Mouse (Mus musculus) E14TG2a.4 (cell line): ENCODE measurements around the gene Nmur2.

Source experiments
- H3K27me3 ChIP-seq: 2 replicates; pipeline ENCODE4 v1.6.1; 2014; ENCODE audit warnings: low read length, control low read depth; ENCODE audit not compliant: insufficient read depth
- H3K36me3 ChIP-seq: 2 replicates; pipeline ENCODE4 v1.6.1; 2014; ENCODE audit warnings: low read length, control low read depth; ENCODE audit not compliant: insufficient read depth
- H3K4me1 ChIP-seq: replicated peaks from 2 replicates; pipeline ENCODE4 v1.6.1; 2014; ENCODE audit warnings: low read depth, low read length, control low read depth
- H3K4me3 ChIP-seq: replicated peaks from 2 replicates; pipeline ENCODE4 v1.5.1; 2014; ENCODE audit warnings: mild to moderate bottlenecking, low read length
- H3K9me3 ChIP-seq: 2 replicates; pipeline ENCODE4 v1.6.1; 2014; ENCODE audit warnings: low read length, control low read depth
- CTCF ChIP-seq: conservative IDR thresholded peaks from 2 replicates; pipeline ENCODE4 v1.5.1; 2014; ENCODE audit warnings: low read length
- NANOG ChIP-seq: IDR thresholded peaks from 2 replicates; pipeline ENCODE4 v1.6.1; 2014; ENCODE audit warnings: borderline replicate concordance, low read length, mixed read lengths
- POU5F1 ChIP-seq: IDR thresholded peaks from 2 replicates; pipeline ENCODE4 v1.6.1; 2014; ENCODE audit warnings: low read length, borderline replicate concordance

The Nmur2 gene

DNA sequence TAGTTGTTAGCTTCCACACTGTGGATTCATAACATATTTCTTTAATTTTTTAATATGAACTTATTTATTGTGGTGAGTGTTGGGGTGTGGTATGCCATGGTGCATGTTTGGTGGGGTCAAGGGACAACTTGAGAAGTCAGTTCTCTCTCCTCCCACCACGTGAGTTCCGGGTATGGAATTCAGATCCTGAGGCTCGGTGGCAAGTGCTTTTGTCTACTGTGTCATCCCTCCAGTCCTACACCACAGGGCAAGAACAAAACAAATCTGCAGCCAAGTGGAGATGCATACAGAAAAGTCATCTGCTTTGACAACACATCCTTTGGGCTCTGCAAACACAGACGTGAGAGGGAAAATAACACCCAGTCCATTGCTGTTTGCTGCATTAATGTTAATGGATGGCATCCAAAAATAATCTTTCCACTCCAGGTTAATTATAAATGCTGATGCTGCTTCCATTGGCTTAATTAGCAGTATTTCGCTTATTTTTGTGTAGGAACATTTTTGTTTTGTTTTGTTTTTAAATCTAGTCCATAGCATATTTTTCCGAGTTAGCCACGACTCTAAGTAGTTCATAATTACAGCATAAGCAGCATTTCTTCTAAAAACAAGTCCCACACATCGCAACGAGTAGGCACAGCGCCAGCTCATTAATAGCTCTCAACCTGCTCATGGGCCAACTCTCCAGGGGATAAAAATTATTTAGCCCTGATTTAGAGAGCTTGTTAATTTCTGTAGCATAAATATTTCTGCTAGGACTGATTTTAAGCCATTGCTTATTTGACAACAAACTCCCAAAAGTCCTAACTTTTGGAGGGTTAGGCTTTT, 14.9 kb downstream of the Nmur2 start:
- Histone ChIP-seq H3K36me3 (no peaks in the 10 kb centered on the region), H3K4me1 (no peaks in the 10 kb centered on the region), H3K9me3 (no peaks in the 10 kb centered on the region), H3K4me3 (no peak overlapping the region), H3K27me3 (no peaks in the 10 kb centered on the region)
- TF ChIP-seq POU5F1 = no peak
- no peak for TF ChIP-seq NANOG
- TF ChIP-seq CTCF = no peak

DNA sequence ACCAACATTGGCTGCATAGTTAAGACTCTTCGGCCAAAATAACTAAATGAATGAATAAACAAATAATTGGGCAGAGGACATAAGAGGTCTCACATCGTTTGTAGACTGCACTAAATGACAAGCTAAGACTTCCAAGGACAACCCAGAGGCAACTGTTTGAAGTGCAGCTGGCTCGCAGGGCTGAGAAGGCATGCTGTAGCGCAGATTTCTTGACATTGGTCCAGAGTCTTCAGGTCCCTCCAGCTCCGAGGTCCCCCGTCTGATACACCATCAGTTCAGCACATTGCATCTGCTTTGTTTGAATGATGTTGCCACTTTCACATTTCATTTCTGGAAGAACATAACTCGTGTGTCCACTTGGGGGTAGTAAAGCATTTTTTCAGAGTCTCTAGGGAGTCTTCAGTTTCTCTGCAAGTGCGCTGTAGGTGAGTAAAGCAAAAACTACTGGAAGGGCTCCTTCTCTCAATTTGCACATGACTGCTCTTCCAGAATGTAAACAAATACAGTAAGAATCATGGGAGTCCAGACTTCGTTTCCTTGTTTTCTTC, 27.2 kb downstream of the Nmur2 start:
- Histone ChIP-seq H3K27me3 (no peaks in the 10 kb centered on the region; the same call in 1 of the 2 replicates), H3K4me3 (no peak overlapping the region), H3K9me3 (no peaks in the 10 kb centered on the region), H3K36me3 (no peaks in the 10 kb centered on the region), H3K4me1 (no peaks in the 10 kb centered on the region)
- no peak for TF ChIP-seq CTCF
- no peak for TF ChIP-seq POU5F1
- TF ChIP-seq NANOG = no peak

DNA sequence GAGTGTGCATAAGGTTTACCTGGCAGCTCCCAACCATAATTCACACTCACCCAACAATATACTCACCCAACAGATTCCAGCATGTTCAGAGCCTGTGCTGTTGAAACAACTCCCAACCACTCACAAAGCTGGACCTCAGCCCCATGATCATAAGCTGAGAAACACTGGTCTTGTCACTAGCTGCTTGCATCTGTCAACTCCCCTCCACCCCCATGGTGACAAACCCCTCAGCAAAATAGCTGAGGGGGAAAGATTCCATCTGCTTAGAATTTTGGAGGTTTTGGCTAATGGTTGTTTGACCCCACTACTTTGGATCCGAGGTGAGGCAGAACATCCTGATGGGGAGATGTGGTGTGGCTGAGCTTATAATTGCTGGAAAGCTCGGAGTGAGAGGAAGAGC, 28.4 kb downstream of the Nmur2 start:
- Histone ChIP-seq H3K27me3 (no peaks in the 10 kb centered on the region; the same call in 1 of the 2 replicates), H3K4me1 (no peaks in the 10 kb centered on the region), H3K36me3 (no peaks in the 10 kb centered on the region), H3K4me3 (no peak overlapping the region), H3K9me3 (no peaks in the 10 kb centered on the region)
- TF ChIP-seq NANOG = no peak
- no peak for TF ChIP-seq POU5F1
- TF ChIP-seq CTCF = no peak

DNA sequence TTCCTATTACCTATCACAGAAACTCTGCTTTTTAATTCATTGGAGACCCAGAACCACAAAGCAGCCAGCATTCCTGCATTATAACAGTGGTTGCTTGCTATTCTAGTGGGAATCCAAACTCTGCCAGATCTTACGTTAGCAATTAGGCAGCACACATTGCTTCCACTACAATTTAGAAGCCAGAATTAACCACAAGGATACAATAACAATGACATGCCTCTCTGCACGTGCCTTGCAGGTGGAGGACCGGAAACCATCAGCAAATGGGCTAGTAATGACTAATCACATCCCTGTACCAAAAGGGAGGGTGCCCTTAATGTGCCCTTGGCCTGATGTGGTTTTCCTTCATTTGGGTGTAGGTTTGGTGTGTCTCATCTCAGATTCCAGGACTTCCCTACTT, 32.5 kb downstream of the Nmur2 start:
- H3K4me1 ChIP-seq = no peaks in the 10 kb centered on the region

GRCm38 (mm10) chr11:55992799-55993198, 48.0 kb downstream of the Nmur2 start:
- peaks cover 12% of the 10 kb centered on the region for H3K4me1 ChIP-seq
- no peaks in the 10 kb centered on the region for H3K36me3 ChIP-seq
- no peaks in the 10 kb centered on the region for H3K9me3 ChIP-seq
- no peak overlapping the region for H3K4me3 ChIP-seq
- TF ChIP-seq CTCF = peak; percentile 37
- TF ChIP-seq NANOG = no peak
- TF ChIP-seq POU5F1 = no peak
- H3K27me3 ChIP-seq = no peaks in the 10 kb centered on the region; the same call in 1 of the 2 replicates

More for the DNA sequence above, 32.5 kb downstream of the Nmur2 start:
- Histone ChIP-seq H3K4me3 (no peak overlapping the region), H3K27me3 (no peaks in the 10 kb centered on the region; the same call in 1 of the 2 replicates), H3K36me3 (no peaks in the 10 kb centered on the region), H3K9me3 (no peaks in the 10 kb centered on the region)
- TF ChIP-seq POU5F1 (no peak), NANOG (no peak), CTCF (no peak)

- TF ChIP-seq POU5F1 = no peak
- TF ChIP-seq NANOG = no peak
- TF ChIP-seq CTCF = no peak
- no peaks in the 10 kb centered on the region for H3K36me3 ChIP-seq
- no peak overlapping the region for H3K4me3 ChIP-seq
- no peaks in the 10 kb centered on the region for H3K9me3 ChIP-seq
- H3K4me1 ChIP-seq = peaks cover 12% of the 10 kb centered on the region
- H3K27me3 ChIP-seq = no peaks in the 10 kb centered on the region; the same call in 1 of the 2 replicates
Measured at GRCm38 (mm10) chr11:55992148-55992547, 48.7 kb downstream of the Nmur2 start.

- H3K4me3 ChIP-seq = no peak overlapping the region
Measured at GRCm38 (mm10) chr11:55991505-55992066, 49.2 kb downstream of the Nmur2 start.

GRCm38 (mm10) chr11:55984643-55985042, 56.2 kb downstream of the Nmur2 start:
- Histone ChIP-seq H3K36me3 (no peaks in the 10 kb centered on the region), H3K9me3 (0 out of 2 replicates have a peak, but pooled peaks cover 5% of the 10 kb centered on the region), H3K27me3 (no peaks in the 10 kb centered on the region), H3K4me1 (no peaks in the 10 kb centered on the region), H3K4me3 (no peak overlapping the region)
- TF ChIP-seq CTCF (no peak), NANOG (no peak), POU5F1 (no peak)

More at GRCm38 (mm10) chr11:55991505-55992066, 49.2 kb downstream of the Nmur2 start:
- TF ChIP-seq POU5F1 = no peak
- TF ChIP-seq CTCF = peak; percentile 100
- TF ChIP-seq NANOG = no peak
- H3K9me3 ChIP-seq = no peaks in the 10 kb centered on the region
- H3K4me1 ChIP-seq = peaks cover 12% of the 10 kb centered on the region
- no peaks in the 10 kb centered on the region; the same call in 1 of the 2 replicates for H3K27me3 ChIP-seq
- no peaks in the 10 kb centered on the region for H3K36me3 ChIP-seq

DNA sequence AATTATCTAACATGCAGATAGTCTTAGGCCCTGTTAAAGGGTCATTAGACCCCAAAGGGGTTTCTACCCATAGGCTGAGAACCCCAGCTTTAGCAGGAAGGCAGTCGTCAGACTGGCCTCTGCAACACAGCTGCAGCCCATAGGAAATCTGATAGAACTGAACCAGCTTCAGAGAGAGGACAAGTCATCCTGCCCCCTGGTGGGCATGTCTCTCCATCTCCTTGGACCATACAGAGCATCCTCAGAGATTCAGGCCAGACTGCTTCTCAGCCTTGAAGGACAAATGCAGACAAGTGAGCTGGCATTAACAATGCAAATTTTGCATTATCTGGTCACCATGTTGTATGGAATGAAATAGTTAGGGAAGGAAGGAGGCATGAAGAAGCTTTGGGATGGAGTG, 59.2 kb downstream of the Nmur2 start:
- H3K4me3 ChIP-seq = no peak overlapping the region
- H3K9me3 ChIP-seq = 0 out of 2 replicates have a peak, but pooled peaks cover 5% of the 10 kb centered on the region
- H3K4me1 ChIP-seq = no peaks in the 10 kb centered on the region
- H3K36me3 ChIP-seq = no peaks in the 10 kb centered on the region
- H3K27me3 ChIP-seq = no peaks in the 10 kb centered on the region
- TF ChIP-seq NANOG = no peak
- no peak for TF ChIP-seq POU5F1
- peak; percentile 14; the same call in 1 of the 2 replicates for TF ChIP-seq CTCF
